ENCODE assay signal across 8 mouse cellular contexts in the genomic region with DNA sequence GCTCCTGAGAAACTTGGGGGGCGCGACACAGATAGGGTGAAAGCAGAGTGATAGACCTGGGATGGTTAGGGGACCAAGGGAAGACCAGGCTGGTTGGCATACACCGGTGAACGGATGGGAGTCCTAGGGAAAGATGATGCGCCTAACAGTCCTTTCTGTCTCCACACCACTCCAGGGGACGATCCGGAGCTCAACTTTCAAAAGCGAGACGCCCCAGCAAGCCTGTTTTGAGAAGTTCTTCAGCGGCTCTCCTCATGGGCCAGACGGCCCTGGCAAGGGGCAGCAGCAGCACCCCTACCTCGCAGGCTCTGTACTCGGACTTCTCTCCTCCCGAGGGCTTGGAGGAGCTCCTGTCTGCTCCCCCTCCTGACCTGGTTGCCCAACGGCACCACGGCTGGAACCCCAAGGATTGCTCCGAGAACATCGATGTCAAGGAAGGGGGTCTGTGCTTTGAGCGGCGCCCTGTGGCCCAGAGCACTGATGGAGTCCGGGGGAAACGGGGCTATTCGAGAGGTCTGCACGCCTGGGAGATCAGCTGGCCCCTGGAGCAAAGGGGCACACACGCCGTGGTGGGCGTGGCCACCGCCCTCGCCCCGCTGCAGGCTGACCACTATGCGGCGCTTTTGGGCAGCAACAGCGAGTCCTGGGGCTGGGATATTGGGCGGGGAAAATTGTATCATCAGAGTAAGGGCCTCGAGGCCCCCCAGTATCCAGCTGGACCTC. TPM values are rescaled to one million over a fixed set of nuclear protein-coding genes. Genes with fewer than 3 reads are reported as not detected.
A peak's percentile ranks its signal among the peaks of the same experiment; 100 is the strongest.
DNase-seq lines count a peak whose midpoint lies in the region; ATAC-seq and TF ChIP-seq lines count a peak whose summit lies in the region.

No protein-coding gene starts in this region.

- no peaks in the 10 kb centered on the region for H3K9me3 ChIP-seq in intestine, embryonic 15.5 days
- H3K9me3 ChIP-seq in limb, embryonic 13.5 days, result no peaks in the 10 kb centered on the region
- H3K9me3 ChIP-seq in midbrain, embryonic 13.5 days, result no peaks in the 10 kb centered on the region

- H3K27me3 ChIP-seq in intestine, embryonic 15.5 days (replicated peaks), result no peaks in the 10 kb centered on the region
- no peaks in the 10 kb centered on the region for H3K27me3 ChIP-seq in limb, embryonic 13.5 days
- H3K27me3 ChIP-seq in midbrain, embryonic 13.5 days, result no peaks in the 10 kb centered on the region

- peak overlapping the region; percentile 37 for H3K4me3 ChIP-seq in cortical plate, adult 2 months (ENCODE audit: insufficient read depth, low read length)
- H3K4me3 ChIP-seq in intestine, embryonic 15.5 days (replicated peaks), result peak overlapping the region; percentile 63
- H3K4me3 ChIP-seq in limb, embryonic 13.5 days, result peak overlapping the region; percentile 63
- peak overlapping the region; percentile 54 for H3K4me3 ChIP-seq in midbrain, embryonic 13.5 days (replicated peaks)

- no peak for TF ChIP-seq POLR2A in cortical plate, adult 2 months (IDR thresholded peaks at IDR 0.05; ENCODE audit: extremely low read depth, insufficient read depth, low read length)

- ATAC-seq in frontal cortex, adult (ENCODE audit: low TSS enrichment), result no peak
- ATAC-seq in intestine, embryonic 15.5 days, result peak; percentile 16
- ATAC-seq in limb, embryonic 13.5 days (ENCODE audit: low FRiP score, low read depth), result peak; percentile 13
- peak; percentile 14 for ATAC-seq in midbrain, embryonic 13.5 days

- H3K4me1 ChIP-seq in cortical plate, adult 2 months (ENCODE audit: control insufficient read depth, insufficient read depth, low read length), result peaks cover 7% of the 10 kb centered on the region; the same call in 1 of the 2 replicates
- peaks cover 30% of the 10 kb centered on the region for H3K4me1 ChIP-seq in intestine, embryonic 15.5 days (replicated peaks)
- peaks cover 52% of the 10 kb centered on the region for H3K4me1 ChIP-seq in limb, embryonic 13.5 days
- H3K4me1 ChIP-seq in midbrain, embryonic 13.5 days (replicated peaks), result peaks cover 64% of the 10 kb centered on the region

- intact Hi-C loops in gastrocnemius, postnatal 36 days (cut with DNase I), result no loop called here

- TF ChIP-seq CTCF in cortical plate, adult 2 months (IDR thresholded peaks at IDR 0.05; ENCODE audit: extremely low read depth, insufficient read depth, low read length), result peak; percentile 38

- H3K27ac ChIP-seq in cortical plate, adult 2 months (ENCODE audit: insufficient read depth, low read length), result peak overlapping the region; percentile 41
- H3K27ac ChIP-seq in intestine, embryonic 15.5 days, result peak overlapping the region; percentile 97
- peak overlapping the region; percentile 89 for H3K27ac ChIP-seq in limb, embryonic 13.5 days
- peak overlapping the region; percentile 74 for H3K27ac ChIP-seq in midbrain, embryonic 13.5 days

- H3K4me2 ChIP-seq in intestine, embryonic 15.5 days (replicated peaks), result peak overlapping the region; percentile 97
- H3K4me2 ChIP-seq in limb, embryonic 13.5 days (replicated peaks), result peak overlapping the region; percentile 86
- H3K4me2 ChIP-seq in midbrain, embryonic 13.5 days (replicated peaks), result peak overlapping the region; percentile 96

- peaks cover 11% of the 10 kb centered on the region for H3K36me3 ChIP-seq in intestine, embryonic 15.5 days
- peaks cover 25% of the 10 kb centered on the region for H3K36me3 ChIP-seq in limb, embryonic 13.5 days
- peaks cover 14% of the 10 kb centered on the region for H3K36me3 ChIP-seq in midbrain, embryonic 13.5 days

- H3K9ac ChIP-seq in intestine, embryonic 15.5 days, result peak overlapping the region; percentile 73
- H3K9ac ChIP-seq in limb, embryonic 13.5 days, result peak overlapping the region; percentile 74
- peak overlapping the region; percentile 71 for H3K9ac ChIP-seq in midbrain, embryonic 13.5 days (replicated peaks)

- WGBS in intestine, embryonic 15.5 days, result under 1% methylated on average over 35 of the region's 35 CpGs
- under 1% methylated on average over 35 of the region's 35 CpGs for WGBS in limb, embryonic 13.5 days
- whole genome bisulfite sequencing in midbrain, embryonic 13.5 days, result under 1% methylated on average over 35 of the region's 35 CpGs

- DNase-seq in frontal cortex, postnatal 10 days (ENCODE audit: low spot score in 2 of 2), result peak; percentile 62 to 73
- peak; percentile 80 to 83 for DNase-seq in gastrocnemius, postnatal 36 days
- DNase-seq in spleen, adult 18-20 months, result peak; percentile 71 to 82

RNA-seq across cellular contexts. Expression of gene Spsb2, which starts 0.8 kb away (rescaled TPM):
- polyA plus RNA-seq in cortical plate, adult 2 months (2012; rRNA removed), result 4.4 and 4.8 TPM in 2 replicates
- 1 to 10 TPM; 2.3 to 2.5 TPM for total RNA-seq in gastrocnemius, postnatal 36 days (2021)
- 16.1 and 16.3 TPM in 2 replicates for polyA plus RNA-seq in intestine, embryonic 15.5 days (2015; fragmentation: Nextera tagmentation; extraction: Ambion mirVana)
- polyA plus RNA-seq in limb, embryonic 13.5 days (2015; fragmentation: Nextera tagmentation; extraction: Ambion mirVana), result 10.4 and 12.3 TPM in 2 replicates
- polyA plus RNA-seq in midbrain, embryonic 13.5 days (2015; fragmentation: Nextera tagmentation; extraction: Ambion mirVana), result 7.7 and 8.2 TPM in 2 replicates

RNA-seq across cellular contexts. Expression of gene Tpi1, which starts 4.9 kb away (rescaled TPM):
- 1,059 and 1,064 TPM in 2 replicates for polyA plus RNA-seq in cortical plate, adult 2 months (2012; rRNA removed)
- 1,000 to 10,000 TPM; 2,608 to 3,105 TPM for total RNA-seq in gastrocnemius, postnatal 36 days (2021)
- 1,094 and 1,127 TPM in 2 replicates for polyA plus RNA-seq in intestine, embryonic 15.5 days (2015; fragmentation: Nextera tagmentation; extraction: Ambion mirVana)
- polyA plus RNA-seq in limb, embryonic 13.5 days (2015; fragmentation: Nextera tagmentation; extraction: Ambion mirVana), result 782 and 803 TPM in 2 replicates
- polyA plus RNA-seq in midbrain, embryonic 13.5 days (2015; fragmentation: Nextera tagmentation; extraction: Ambion mirVana), result 329 and 343 TPM in 2 replicates

RNA-seq across cellular contexts. Expression of gene Usp5, which starts 20.1 kb away (rescaled TPM):
- 151 and 152 TPM in 2 replicates for polyA plus RNA-seq in cortical plate, adult 2 months (2012; rRNA removed)
- total RNA-seq in gastrocnemius, postnatal 36 days (2021), result 10 to 100 TPM; 41.7 to 43.2 TPM
- polyA plus RNA-seq in intestine, embryonic 15.5 days (2015; fragmentation: Nextera tagmentation; extraction: Ambion mirVana), result 116 and 118 TPM in 2 replicates
- 165 and 177 TPM in 2 replicates for polyA plus RNA-seq in limb, embryonic 13.5 days (2015; fragmentation: Nextera tagmentation; extraction: Ambion mirVana)
- polyA plus RNA-seq in midbrain, embryonic 13.5 days (2015; fragmentation: Nextera tagmentation; extraction: Ambion mirVana), result 202 and 204 TPM in 2 replicates

RNA-seq across cellular contexts. Expression of gene Cdca3, which starts 20.1 kb away (rescaled TPM):
- 2.3 and 2.4 TPM in 2 replicates for polyA plus RNA-seq in cortical plate, adult 2 months (2012; rRNA removed)
- 1 to 10 TPM; 1.5 to 1.8 TPM for total RNA-seq in gastrocnemius, postnatal 36 days (2021)
- polyA plus RNA-seq in intestine, embryonic 15.5 days (2015; fragmentation: Nextera tagmentation; extraction: Ambion mirVana), result 166 and 177 TPM in 2 replicates
- 166 and 172 TPM in 2 replicates for polyA plus RNA-seq in limb, embryonic 13.5 days (2015; fragmentation: Nextera tagmentation; extraction: Ambion mirVana)
- polyA plus RNA-seq in midbrain, embryonic 13.5 days (2015; fragmentation: Nextera tagmentation; extraction: Ambion mirVana), result 82.7 and 89.5 TPM in 2 replicates

RNA-seq across cellular contexts. Expression of gene Lrrc23, which starts 29.7 kb away (rescaled TPM):
- polyA plus RNA-seq in cortical plate, adult 2 months (2012; rRNA removed), result 2.4 and 5.0 TPM in 2 replicates
- total RNA-seq in gastrocnemius, postnatal 36 days (2021), result under 1 TPM in 1 of 2 experiments, not detected in 1; 0.18 TPM
- polyA plus RNA-seq in intestine, embryonic 15.5 days (2015; fragmentation: Nextera tagmentation; extraction: Ambion mirVana), result 0.11 and 0.13 TPM in 2 replicates
- 0.59 and 0.86 TPM in 2 replicates for polyA plus RNA-seq in limb, embryonic 13.5 days (2015; fragmentation: Nextera tagmentation; extraction: Ambion mirVana)
- polyA plus RNA-seq in midbrain, embryonic 13.5 days (2015; fragmentation: Nextera tagmentation; extraction: Ambion mirVana), result 2.3 and 4.3 TPM in 2 replicates

Comparison
In these comparisons a context has a peak if more than half of its experiments do, and no peak if none do; other contexts are left out.
1. H3K27ac ChIP-seq: peak in every context shown above with its lines; median percentile 97 in intestine, embryonic 15.5 days; 89 in limb, embryonic 13.5 days; 74 in midbrain, embryonic 13.5 days; 41 in cortical plate, adult 2 months.